Mouse (Mus musculus) midbrain, embryonic 11.5 days (tissue): ENCODE measurements around the gene Gm42791. TPM values are rescaled to one million over a fixed set of nuclear protein-coding genes. Genes with fewer than 3 reads are reported as not detected.

Source experiments
- ATAC-seq: fragments of 200-750 bp; cut with Nextera tagmentation; 2 replicates; pipeline ENCODE4 v1.8.0; 2017; ENCODE audit warnings: moderate TSS enrichment, moderate library complexity; ENCODE audit not compliant: low FRiP score
- DNase-seq: peaks from one replicate; pipeline ENCODE4 v3.0.0; 2015; ENCODE audit warnings: low spot score; ENCODE audit errors: missing footprints
- H3K27ac ChIP-seq: fragments of 300-500 bp; sonication (generic); 2 replicates; pipeline ENCODE4 v1.5.1; 2014; ENCODE audit warnings: low read depth, low read length
- H3K27me3 ChIP-seq: fragments of 300-500 bp; sonication (generic); 2 replicates; pipeline ENCODE4 v1.6.1; 2014; ENCODE audit warnings: mild to moderate bottlenecking, low read length, moderate library complexity, mixed read lengths; ENCODE audit not compliant: control insufficient read depth, insufficient read depth
- H3K36me3 ChIP-seq: fragments of 300-500 bp; sonication (generic); 2 replicates; pipeline ENCODE4 v1.6.1; 2014; ENCODE audit warnings: mild to moderate bottlenecking, low read length, moderate library complexity, mixed read lengths; ENCODE audit not compliant: control insufficient read depth, insufficient read depth
- H3K4me1 ChIP-seq: fragments of 300-500 bp; sonication (generic); 2 replicates; pipeline ENCODE4 v1.6.1; 2014; ENCODE audit warnings: low read length; ENCODE audit not compliant: control insufficient read depth, insufficient read depth
- H3K4me2 ChIP-seq: fragments of 300-500 bp; sonication (generic); 2 replicates; pipeline ENCODE4 v1.6.1; 2014; ENCODE audit warnings: mild to moderate bottlenecking, moderate library complexity
- H3K4me3 ChIP-seq: fragments of 300-500 bp; sonication (generic); 2 replicates; pipeline ENCODE4 v1.5.1; 2014; ENCODE audit warnings: low read depth, low read length
- H3K9ac ChIP-seq: fragments of 300-500 bp; sonication (generic); 2 replicates; pipeline ENCODE4 v1.6.1; 2014; ENCODE audit warnings: low read length
- H3K9me3 ChIP-seq: fragments of 300-500 bp; sonication (generic); 2 replicates; pipeline ENCODE4 v1.6.1; 2016; ENCODE audit warnings: low read length; ENCODE audit not compliant: control insufficient read depth
- WGBS: fragments of 180-500 bp; shearing (Covaris S2); extraction: QIAGEN DNeasy Blood & Tissue Kit; methylation state at CpG from one replicate; pipeline ENCODE4 v1.1.7; 2014; 5-methylcytosine and 5-hydroxymethylcytosine counted together
- polyA plus RNA-seq: library from polyadenylated mRNA; unstranded; fragments of >200 nt; fragmentation: Nextera tagmentation; extraction: Ambion mirVana; gene quantifications from 2 replicates; pipeline ENCODE4 v1.2.1, GENCODE M21; 2014

Gm42791 gene
- polyA plus RNA-seq, 1 experiment from 2014 or later, result 2.0 TPM

- Histone ChIP-seq H3K36me3 (peaks cover 5% of the 10 kb centered on the region; the same call in 1 of the 2 replicates), H3K9ac (no peak overlapping the region), H3K4me2 (no peak overlapping the region), H3K4me1 (peaks cover 12% of the 10 kb centered on the region), H3K4me3 (no peak overlapping the region), H3K9me3 (no peaks in the 10 kb centered on the region), H3K27me3 (no peaks in the 10 kb centered on the region), H3K27ac (no peak overlapping the region)
- WGBS, result 85% methylated on average over 4 of the region's 4 CpGs
- DNase-seq (no peak), ATAC-seq (no peak)
Measured at GRCm38 (mm10) chr5:148906305-148906704, 88.6 kb downstream of the Gm42791 start.

DNA sequence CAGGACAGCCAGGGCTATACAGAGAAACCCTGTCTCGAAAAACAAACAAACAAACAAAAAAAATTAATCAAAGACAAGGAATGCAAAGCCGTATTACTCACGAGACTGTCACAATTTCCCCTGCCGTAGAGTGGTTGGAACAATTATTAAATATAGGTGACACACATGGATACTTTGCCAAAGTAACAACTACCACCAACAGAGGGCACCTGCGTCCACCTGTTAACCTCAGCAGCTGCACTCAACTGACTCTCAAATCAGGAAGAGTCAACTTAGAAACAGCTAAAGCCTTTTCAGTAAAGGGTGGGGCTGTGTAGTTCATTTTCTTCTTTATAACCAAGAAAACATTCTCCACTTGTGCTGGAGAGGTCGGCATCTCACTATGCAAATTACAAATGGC is 90.1 kb downstream of the Gm42791 start:
- Histone ChIP-seq H3K27me3 (no peaks in the 10 kb centered on the region), H3K9me3 (no peaks in the 10 kb centered on the region), H3K27ac (no peak overlapping the region), H3K36me3 (peaks cover 5% of the 10 kb centered on the region; the same call in 1 of the 2 replicates), H3K9ac (no peak overlapping the region), H3K4me3 (no peak overlapping the region), H3K4me1 (peaks cover 12% of the 10 kb centered on the region), H3K4me2 (no peak overlapping the region)
- ATAC-seq, result no peak
- peak; percentile 81 for DNase-seq
- WGBS, result 78% methylated on average over 6 of the region's 6 CpGs

- H3K27ac ChIP-seq, result no peak overlapping the region
- WGBS, result 93% methylated on average over 7 of the region's 7 CpGs
- no peak overlapping the region for H3K9ac ChIP-seq
- H3K27me3 ChIP-seq, result no peaks in the 10 kb centered on the region
- ATAC-seq, result no peak
- no peak for DNase-seq
- no peak overlapping the region for H3K4me3 ChIP-seq
- no peak overlapping the region for H3K4me2 ChIP-seq
- no peaks in the 10 kb centered on the region for H3K9me3 ChIP-seq
- H3K36me3 ChIP-seq, result peaks cover 5% of the 10 kb centered on the region; the same call in 1 of the 2 replicates
- peaks cover 12% of the 10 kb centered on the region for H3K4me1 ChIP-seq
Measured at GRCm38 (mm10) chr5:148899361-148899760, 95.6 kb downstream of the Gm42791 start.

DNA sequence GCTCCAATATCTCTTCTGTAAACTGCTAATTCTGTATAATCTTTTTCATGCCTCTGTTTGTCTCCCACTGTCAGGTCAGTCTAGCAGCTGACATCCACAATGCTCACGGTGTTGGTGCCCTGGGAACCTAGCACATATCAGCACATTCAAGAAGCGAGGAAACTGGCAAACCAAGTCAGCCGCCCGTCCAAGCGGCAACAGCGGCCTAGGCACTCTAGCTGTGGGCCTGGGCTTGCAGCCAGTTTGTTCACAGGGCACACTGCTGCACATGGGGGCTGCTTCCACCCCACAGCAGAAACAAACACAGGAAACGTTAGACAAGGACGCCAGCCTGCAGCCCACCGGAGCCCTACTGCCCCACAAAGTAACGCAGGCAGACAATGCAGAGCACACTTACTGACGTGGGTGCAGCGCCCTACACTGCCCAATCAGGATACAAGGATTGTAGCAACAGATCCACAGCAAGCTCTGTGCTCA is 97.0 kb downstream of the Gm42791 start:
- DNase-seq (peak; percentile 53), ATAC-seq (no peak)
- H3K9me3 ChIP-seq, result no peaks in the 10 kb centered on the region
- no peak overlapping the region for H3K4me2 ChIP-seq
- H3K9ac ChIP-seq, result no peak overlapping the region
- peaks cover 12% of the 10 kb centered on the region for H3K4me1 ChIP-seq
- H3K27ac ChIP-seq, result no peak overlapping the region
- H3K4me3 ChIP-seq, result no peak overlapping the region
- WGBS, result 80% methylated on average over 12 of the region's 12 CpGs
- H3K27me3 ChIP-seq, result no peaks in the 10 kb centered on the region
- H3K36me3 ChIP-seq, result peaks cover 5% of the 10 kb centered on the region; the same call in 1 of the 2 replicates

- H3K4me1 ChIP-seq, result peaks cover 12% of the 10 kb centered on the region
- ATAC-seq (no peak), DNase-seq (peak; percentile 37)
- no peak overlapping the region for H3K4me2 ChIP-seq
- peaks cover 8% of the 10 kb centered on the region; the same call in 1 of the 2 replicates for H3K36me3 ChIP-seq
- no peak overlapping the region for H3K9ac ChIP-seq
- no peak overlapping the region for H3K4me3 ChIP-seq
- 79% methylated on average over 14 of the region's 14 CpGs for WGBS
- no peaks in the 10 kb centered on the region for H3K27me3 ChIP-seq
- no peaks in the 10 kb centered on the region for H3K9me3 ChIP-seq
- no peak overlapping the region for H3K27ac ChIP-seq
Measured at GRCm38 (mm10) chr5:148897069-148897702, 97.8 kb downstream of the Gm42791 start.

- no peak overlapping the region for H3K4me2 ChIP-seq
- H3K9ac ChIP-seq, result no peak overlapping the region
- WGBS, result 89% methylated on average over 10 of the region's 10 CpGs
- no peaks in the 10 kb centered on the region for H3K27me3 ChIP-seq
- H3K4me3 ChIP-seq, result no peak overlapping the region
- no peak overlapping the region for H3K27ac ChIP-seq
- H3K4me1 ChIP-seq, result peaks cover 12% of the 10 kb centered on the region
- ATAC-seq, result no peak
- DNase-seq, result peak; percentile 56
- peaks cover 8% of the 10 kb centered on the region for H3K36me3 ChIP-seq
- H3K9me3 ChIP-seq, result no peaks in the 10 kb centered on the region
Measured at GRCm38 (mm10) chr5:148896515-148896914, 98.4 kb downstream of the Gm42791 start.

- ATAC-seq (no peak), DNase-seq (peak; percentile 75)
- Histone ChIP-seq H3K9ac (no peak overlapping the region), H3K27me3 (no peaks in the 10 kb centered on the region), H3K4me1 (peaks cover 12% of the 10 kb centered on the region), H3K9me3 (no peaks in the 10 kb centered on the region), H3K4me2 (no peak overlapping the region), H3K4me3 (no peak overlapping the region), H3K36me3 (peaks cover 12% of the 10 kb centered on the region), H3K27ac (no peak overlapping the region)
- 92% methylated on average over 7 of the region's 7 CpGs for WGBS
Measured at GRCm38 (mm10) chr5:148895833-148896232, 99.1 kb downstream of the Gm42791 start.

GRCm38 (mm10) chr5:148895034-148895433 is 99.9 kb downstream of the Gm42791 start:
- H3K36me3 ChIP-seq, result peaks cover 17% of the 10 kb centered on the region
- no peak overlapping the region for H3K4me3 ChIP-seq
- no peaks in the 10 kb centered on the region for H3K27me3 ChIP-seq
- no peak overlapping the region for H3K9ac ChIP-seq
- 28% methylated on average over 5 of the region's 5 CpGs for WGBS
- no peak overlapping the region for H3K4me2 ChIP-seq
- no peak for ATAC-seq
- peaks cover 12% of the 10 kb centered on the region for H3K4me1 ChIP-seq
- no peak overlapping the region for H3K27ac ChIP-seq
- DNase-seq, result no peak
- no peaks in the 10 kb centered on the region for H3K9me3 ChIP-seq

- no peak overlapping the region for H3K4me2 ChIP-seq
- no peaks in the 10 kb centered on the region for H3K9me3 ChIP-seq
- 98% methylated on average over 4 of the region's 4 CpGs for whole genome bisulfite sequencing
- no peak for ATAC-seq
- peaks cover 6% of the 10 kb centered on the region for H3K4me1 ChIP-seq
- H3K4me3 ChIP-seq, result no peak overlapping the region
- no peak overlapping the region for H3K9ac ChIP-seq
- H3K36me3 ChIP-seq, result peaks cover 20% of the 10 kb centered on the region
- no peaks in the 10 kb centered on the region for H3K27me3 ChIP-seq
- no peak overlapping the region for H3K27ac ChIP-seq
- no peak for DNase-seq
Measured at GRCm38 (mm10) chr5:148890237-148890636, 104.7 kb downstream of the Gm42791 start.
